Mouse (Mus musculus) layer of hippocampus, adult 18-20 months (tissue): ENCODE data around the gene Nckap5l. TPM values are rescaled to one million over a fixed set of nuclear protein-coding genes. Genes with fewer than 3 reads are reported as not detected.

Experiments
- DNase-seq, 2 experiments: peaks; one replicate each; pipeline ENCODE4 v3.0.0; 2022; ENCODE audit warnings: low spot score in 2 of 2
- total RNA-seq, 2 experiments: library from RNA; stranded (reverse); gene quantifications; 2 replicates each; pipeline ENCODE4 v1.2.3; 2021

The Nckap5l gene
- total RNA-seq, 2 experiments from 2014 or later: 15.8 to 16.5 TPM

DNA sequence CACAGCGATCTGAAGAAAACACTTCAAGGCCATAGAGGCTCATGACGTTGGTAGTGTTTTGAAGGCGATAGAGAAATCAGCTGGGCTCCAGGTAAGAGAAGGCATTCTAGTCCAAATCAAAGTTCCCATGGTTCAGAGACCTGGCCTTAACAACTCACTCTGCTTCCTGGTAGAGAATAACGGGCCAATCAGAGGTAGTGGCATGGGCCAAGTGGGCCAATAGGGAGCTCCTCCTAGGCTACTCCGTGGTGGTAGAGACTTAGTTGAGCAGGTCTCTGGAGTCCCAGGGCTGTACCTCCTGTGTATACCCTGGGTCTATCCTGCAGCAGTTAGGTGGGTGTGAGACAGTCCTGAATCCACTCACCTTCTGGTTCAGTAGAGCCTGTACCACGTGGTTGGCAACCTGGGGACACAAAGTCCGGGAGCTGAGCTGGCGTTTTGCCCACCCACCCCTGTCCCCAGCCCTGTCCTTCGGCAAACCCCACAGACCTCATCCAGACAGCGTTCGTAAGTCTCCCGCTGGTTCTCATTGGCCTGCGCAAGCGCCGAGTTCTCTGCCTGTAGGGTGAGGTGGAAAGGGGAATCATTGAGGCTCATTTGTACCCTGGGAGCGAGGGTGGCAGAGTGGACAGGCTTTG is 24.3 kb downstream of the Nckap5l start:
- no peak for DNase-seq

DNA sequence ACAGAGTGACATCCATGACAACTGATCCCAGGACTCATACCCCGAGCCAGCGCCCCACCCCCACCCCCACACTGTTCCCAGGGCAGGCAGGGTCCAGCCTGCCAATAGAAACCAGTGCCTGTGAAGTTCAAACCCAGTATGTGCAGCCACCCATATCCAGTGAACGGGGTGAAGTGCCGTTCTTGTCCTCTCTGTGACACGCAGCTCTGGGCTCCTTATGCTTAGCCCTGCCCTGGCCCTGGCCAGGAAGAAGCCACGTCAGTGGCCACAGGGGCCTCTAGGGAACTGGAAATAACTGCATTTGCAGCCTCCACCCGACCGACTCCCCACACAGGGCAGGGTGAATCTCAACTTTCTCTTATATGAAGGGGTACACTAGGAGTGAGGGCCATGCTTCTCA is 25.6 kb downstream of the Nckap5l start:
- no peak for DNase-seq

DNA sequence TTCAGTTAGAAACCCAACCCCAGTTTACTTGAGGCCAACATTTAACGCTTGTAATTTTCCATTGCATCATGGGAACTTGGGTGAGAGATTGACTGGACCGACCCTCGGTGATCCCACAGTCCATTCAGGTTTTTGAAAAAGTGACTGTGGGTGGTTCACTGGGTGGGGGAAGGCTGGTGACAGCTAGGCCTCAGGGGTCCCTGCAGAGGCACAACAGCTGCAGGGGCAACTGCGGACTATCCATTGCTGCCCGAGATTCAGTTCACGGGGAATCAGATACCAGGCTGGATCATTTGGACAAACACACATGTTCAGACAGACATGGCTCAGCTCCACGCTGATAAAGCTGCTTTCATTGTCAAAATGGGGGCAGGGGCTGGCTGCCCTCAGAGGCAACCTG is 26.0 kb downstream of the Nckap5l start:
- DNase-seq: no peak

DNA sequence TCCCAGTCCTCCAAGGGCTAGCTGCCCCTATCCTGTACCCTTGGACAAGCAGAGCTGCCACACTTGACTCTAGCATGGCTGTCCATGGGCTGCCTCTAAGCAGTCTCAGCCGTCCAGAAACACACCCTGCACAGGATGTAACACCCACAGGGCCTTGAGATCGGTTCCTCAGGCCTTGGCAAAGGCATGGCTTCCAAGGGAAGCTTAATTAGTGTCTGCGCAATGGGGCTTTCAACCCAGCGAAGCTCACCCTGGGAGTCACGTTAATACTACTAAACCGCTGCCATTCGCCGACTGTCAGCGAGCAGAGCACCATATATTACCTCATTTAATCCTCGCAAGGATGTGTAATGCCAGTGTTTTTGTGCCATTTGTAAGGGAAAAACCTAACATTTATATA is 26.5 kb downstream of the Nckap5l start:
- no peak for DNase-seq

GRCm38 (mm10) chr15:99430394-99430793 is 27.2 kb downstream of the Nckap5l start:
- no peak for DNase-seq

DNA sequence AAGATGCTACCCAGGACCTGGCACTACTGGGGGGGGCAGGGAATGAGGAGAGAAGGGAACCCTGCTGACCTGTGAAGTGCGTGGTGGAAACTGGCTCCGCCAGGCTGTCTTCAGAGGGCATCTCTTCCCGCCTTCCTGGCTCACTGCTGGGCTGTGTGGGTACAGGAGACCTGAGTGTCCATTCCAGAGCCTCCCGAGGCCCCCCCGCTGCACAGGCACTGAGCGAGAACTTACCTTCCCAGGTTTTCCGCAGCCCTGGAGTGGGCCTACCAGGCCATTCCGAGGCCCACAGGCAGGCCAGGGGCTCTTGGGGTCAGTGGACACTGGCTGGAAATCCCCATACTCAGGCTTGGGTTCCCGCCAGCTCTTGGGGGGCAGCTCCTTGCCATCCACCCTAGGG is 33.7 kb downstream of the Nckap5l start:
- DNase-seq: no peak

DNA sequence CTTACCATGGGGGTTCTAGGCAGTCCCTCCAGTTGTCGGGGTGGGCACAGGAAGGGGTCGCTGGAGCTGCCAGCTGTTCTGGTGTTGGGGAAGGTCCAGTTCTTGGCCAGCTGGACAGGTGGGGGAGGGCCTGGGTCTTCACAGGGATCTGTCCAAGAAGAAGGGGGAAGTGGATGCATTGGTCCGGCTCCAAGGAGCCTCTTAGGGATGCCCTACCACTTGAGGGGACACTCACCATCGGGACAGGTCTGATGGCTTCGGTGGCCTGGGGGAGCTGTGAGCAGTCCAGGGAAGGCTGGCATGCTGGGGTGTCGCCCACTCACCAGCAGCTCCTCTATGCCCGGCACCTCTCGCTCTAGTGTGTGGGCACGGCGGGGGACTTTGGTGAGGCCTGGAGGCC is 34.4 kb downstream of the Nckap5l start:
- no peak for DNase-seq

DNA sequence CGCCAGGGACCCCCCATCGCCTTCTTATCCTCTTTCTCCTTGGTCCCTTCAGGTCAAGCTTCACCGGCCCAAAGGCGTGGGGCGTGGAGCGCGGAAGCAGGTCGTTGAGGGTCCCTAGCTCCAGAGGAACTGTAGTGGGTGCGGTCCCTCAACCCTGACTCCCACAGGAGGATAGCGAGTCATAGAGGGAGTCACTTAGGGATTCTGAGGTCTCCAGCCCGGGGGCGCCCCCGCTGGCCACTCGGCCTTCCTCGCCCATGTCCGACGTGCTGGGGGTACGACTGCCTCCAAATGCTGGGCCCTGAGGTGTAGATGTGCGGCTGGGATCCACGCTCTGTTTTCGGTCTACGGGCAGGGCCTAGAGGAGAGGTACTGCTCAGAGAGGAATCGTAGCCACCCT is 35.0 kb downstream of the Nckap5l start:
- DNase-seq: no peak

- no peak for DNase-seq
Measured at GRCm38 (mm10) chr15:99421676-99422075, 35.9 kb downstream of the Nckap5l start.

DNA sequence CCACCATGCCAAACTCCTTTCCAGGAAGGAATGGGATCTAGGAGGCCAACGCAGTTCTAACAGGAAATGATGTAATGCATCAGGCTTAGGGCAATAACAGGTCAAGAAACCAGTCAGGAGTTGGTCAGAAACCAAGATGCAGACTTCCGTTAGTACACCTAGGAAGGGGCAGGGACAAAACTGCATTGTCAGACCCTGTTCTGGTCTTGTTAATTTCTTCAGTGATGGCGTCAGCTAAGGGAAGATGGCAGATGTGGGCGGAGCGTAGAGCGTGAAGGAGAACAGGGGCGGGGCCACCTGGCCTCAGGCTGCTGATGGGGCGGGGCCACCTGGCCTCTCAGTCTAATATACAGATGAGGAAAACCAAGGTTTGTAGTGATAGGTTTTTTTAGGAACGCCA is 36.4 kb downstream of the Nckap5l start:
- DNase-seq: no peak

DNA sequence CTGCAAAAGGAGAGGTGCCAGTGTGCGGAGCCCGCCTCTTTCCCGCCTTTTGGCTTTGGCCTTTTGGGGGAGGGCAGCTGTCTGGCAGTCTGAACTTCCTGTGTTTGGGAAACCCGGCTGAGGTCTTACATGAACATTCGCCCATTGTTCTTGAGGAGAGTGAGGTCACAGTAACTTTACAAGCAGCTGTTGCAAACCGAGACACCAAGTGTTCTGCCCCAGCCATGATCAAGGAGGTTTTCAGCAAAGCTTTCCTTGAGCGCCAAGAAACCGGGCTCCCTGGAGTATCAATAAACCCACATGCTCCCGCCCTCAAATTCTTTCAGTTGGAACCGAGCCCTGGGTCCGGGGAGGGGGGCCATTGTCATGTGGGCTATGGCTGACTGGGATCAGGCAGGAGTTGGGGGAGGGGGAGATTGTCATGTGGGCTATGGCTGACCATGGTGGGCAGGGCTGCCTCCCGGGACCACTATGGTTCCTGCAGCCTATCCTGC is 37.0 kb downstream of the Nckap5l start:
- DNase-seq: no peak

- DNase-seq: no peak
Measured at GRCm38 (mm10) chr15:99420101-99420500, 37.4 kb downstream of the Nckap5l start.

DNA sequence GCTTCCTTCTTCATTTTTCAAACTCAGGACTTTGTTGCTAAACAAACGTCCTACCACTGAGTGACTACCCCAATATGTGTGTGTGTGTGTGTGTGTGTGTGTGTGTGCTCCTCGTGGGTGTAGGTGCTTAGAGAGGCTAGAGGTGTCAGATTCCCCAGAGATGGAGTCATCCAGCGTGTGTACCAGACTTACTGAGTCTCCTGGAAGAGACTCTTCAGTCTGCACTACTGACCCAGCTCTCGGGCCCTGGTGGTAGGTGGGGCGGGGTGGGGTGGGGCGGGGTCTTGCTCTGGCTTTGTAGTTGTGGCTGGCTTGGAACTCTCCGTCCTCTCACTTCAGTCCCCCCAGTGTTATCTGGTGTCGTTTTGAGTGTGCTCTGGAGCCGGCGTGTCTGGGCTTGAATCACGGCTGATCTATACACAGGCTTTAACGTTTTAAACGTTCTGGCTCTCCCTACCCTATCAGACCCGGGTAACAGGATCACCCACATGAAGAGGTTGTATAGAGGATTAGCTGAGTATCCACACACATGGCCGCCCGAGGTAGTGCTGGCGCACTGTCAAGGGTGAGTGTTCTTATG is 39.8 kb downstream of the Nckap5l start:
- DNase-seq: no peak

DNA sequence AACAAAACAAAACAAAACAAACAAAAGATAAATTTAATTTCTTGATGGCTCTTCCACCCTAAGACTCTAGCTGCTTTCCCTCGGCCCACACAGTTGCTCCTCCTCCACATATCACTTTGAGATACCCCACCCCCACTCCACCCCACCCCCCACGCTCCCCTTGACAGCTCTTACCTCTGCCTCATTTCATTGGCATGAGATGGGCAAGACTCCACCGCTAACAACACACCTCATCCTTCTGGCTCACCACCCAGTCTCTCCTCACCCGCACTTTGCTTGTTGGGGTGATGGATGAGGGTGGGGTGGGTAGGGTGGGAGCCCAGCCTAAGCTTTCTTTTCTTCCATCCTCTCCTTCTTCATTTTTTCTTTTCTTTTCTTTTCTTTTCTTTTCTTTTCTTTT is 40.6 kb downstream of the Nckap5l start:
- no peak for DNase-seq

DNA sequence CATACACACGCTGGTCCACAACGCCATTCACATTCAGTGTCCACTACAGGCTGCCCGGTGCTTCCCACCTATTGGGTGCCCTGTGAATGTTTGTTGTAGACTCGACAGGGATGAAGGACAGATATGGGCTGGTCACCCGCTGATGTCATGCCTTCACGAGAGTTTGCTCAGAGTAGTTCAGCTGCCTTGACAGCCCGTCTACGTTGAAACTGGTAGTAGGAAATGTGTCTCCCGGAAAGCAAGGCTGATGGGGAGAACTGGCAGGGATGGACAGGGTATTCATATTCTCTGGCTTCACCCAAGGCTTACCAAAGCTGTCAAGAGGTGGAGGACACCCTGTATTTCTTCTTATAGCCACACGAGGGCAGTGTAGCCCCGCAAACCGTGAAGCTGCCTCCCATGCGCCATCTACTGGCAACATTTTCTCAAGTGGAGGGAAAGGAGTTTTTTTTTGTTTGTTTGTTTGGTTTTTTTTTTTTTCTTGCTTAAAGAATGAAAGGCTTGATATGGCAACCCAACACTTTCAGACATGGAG is 41.1 kb downstream of the Nckap5l start:
- peak; percentile 40 to 86 for DNase-seq

GRCm38 (mm10) chr15:99415793-99416192 is 41.8 kb downstream of the Nckap5l start:
- DNase-seq: peak in 1 of 2 experiments; percentile 55

- DNase-seq: no peak
Measured at GRCm38 (mm10) chr15:99411747-99412146, 45.8 kb downstream of the Nckap5l start.

DNA sequence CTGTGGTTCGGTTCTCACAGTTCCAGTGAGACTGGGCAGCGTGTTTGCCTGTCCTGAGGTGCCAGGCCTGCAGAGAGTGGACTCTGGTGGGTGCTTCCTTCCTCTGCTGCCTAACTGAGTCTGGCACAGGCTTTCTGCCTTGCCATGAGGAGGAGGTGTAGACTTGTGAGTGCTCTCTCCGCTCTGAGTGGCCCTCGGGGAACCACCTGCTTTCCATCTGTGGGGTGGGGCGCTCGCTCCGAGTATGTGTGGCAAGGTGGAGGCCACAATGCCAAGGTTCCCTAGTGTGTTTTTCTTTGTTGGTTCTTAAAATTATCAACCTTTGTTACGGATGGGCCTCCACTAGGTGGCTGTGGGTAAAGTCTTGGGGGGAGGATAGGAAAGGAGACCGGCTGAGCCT is 48.7 kb downstream of the Nckap5l start:
- DNase-seq: no peak

GRCm38 (mm10) chr15:99406986-99407570 is 50.5 kb downstream of the Nckap5l start:
- no peak for DNase-seq

- no peak for DNase-seq
Measured at GRCm38 (mm10) chr15:99405150-99405549, 52.4 kb downstream of the Nckap5l start.

- no peak for DNase-seq
Measured at GRCm38 (mm10) chr15:99403159-99403889, 54.2 kb downstream of the Nckap5l start.

DNA sequence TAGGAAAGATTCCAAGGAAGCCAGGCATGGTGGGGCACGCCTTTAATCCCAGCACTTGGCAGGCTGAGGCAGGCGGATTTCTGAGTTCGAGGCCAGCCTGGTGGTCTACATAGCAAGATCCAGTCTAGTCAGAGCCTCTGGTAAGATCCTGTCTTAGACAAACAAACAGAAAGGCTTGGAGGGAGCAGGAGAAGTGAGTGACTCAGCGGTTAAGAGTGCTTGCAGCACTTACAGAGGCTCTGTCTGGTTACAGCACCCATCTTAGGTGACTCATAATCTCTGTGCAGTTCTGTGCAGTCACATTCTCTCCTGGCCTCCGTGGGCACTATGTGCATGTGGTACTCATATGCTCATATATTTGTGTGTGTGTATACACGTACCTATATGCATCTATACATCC is 56.9 kb downstream of the Nckap5l start:
- no peak for DNase-seq
